Mouse (Mus musculus): Measurements from ENCODE around the gene Cdk5rap2. TPM values are rescaled to one million over a fixed set of nuclear protein-coding genes. Genes with fewer than 3 reads are reported as not detected.
A peak's percentile ranks its signal among the peaks of the same experiment; 100 is the strongest.

The Cdk5rap2 gene
- polyA plus RNA-seq, 1 experiment from 2014 or later = 5.8 TPM

DNA sequence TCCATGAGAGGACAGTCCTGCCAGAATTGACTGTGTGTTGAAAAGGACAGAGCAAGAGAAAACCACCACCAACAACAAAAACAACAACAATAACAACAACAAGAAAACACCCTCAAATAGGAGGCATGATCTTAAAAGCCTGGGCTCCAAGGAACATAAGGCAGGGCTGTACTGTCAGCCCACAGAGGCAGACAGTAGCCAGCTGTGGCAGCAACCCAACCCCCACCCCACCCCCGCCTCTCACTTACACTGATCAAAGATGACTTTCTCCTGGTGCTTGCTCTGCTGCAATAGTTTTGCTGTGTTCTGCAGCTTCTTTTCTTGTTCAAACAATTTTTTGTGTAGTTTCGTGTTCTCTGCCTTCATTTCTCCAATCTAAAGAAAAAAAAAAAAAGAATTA, 181.9 kb downstream of the Cdk5rap2 start:
- Histone ChIP-seq H3K27me3 (no peaks in the 10 kb centered on the region), H3K4me1 (replicated peaks) (no peaks in the 10 kb centered on the region), H3K4me2 (no peak overlapping the region), H3K9ac (no peak overlapping the region), H3K27ac (replicated peaks) (no peak overlapping the region), H3K9me3 (replicated peaks) (no peaks in the 10 kb centered on the region), H3K36me3 (replicated peaks) (peaks cover 30% of the 10 kb centered on the region), H3K4me3 (replicated peaks) (no peak overlapping the region)
- 55% methylated on average over 2 of the region's 2 CpGs for WGBS (ENCODE audit: insufficient replicate concordance)
- no peak for ATAC-seq (ENCODE audit: insufficient read depth)

GRCm38 (mm10) chr4:70227667-70228066, 182.6 kb downstream of the Cdk5rap2 start:
- H3K9ac ChIP-seq = no peak overlapping the region
- H3K4me2 ChIP-seq = no peak overlapping the region
- H3K27me3 ChIP-seq = no peaks in the 10 kb centered on the region
- H3K36me3 ChIP-seq (replicated peaks) = peaks cover 36% of the 10 kb centered on the region
- ATAC-seq (ENCODE audit: insufficient read depth) = no peak
- no peak overlapping the region for H3K4me3 ChIP-seq (replicated peaks)
- H3K27ac ChIP-seq (replicated peaks) = no peak overlapping the region
- WGBS (ENCODE audit: insufficient replicate concordance) = 79% methylated on average over 3 of the region's 3 CpGs
- H3K9me3 ChIP-seq (replicated peaks) = no peaks in the 10 kb centered on the region
- no peaks in the 10 kb centered on the region for H3K4me1 ChIP-seq (replicated peaks)

- Histone ChIP-seq H3K9me3 (replicated peaks) (no peaks in the 10 kb centered on the region), H3K4me1 (replicated peaks) (peaks cover 6% of the 10 kb centered on the region; the same call in 1 of the 2 replicates), H3K27ac (replicated peaks) (no peak overlapping the region), H3K4me3 (replicated peaks) (no peak overlapping the region), H3K9ac (no peak overlapping the region), H3K27me3 (no peaks in the 10 kb centered on the region), H3K4me2 (no peak overlapping the region), H3K36me3 (replicated peaks) (peaks cover 44% of the 10 kb centered on the region)
- WGBS (ENCODE audit: insufficient replicate concordance) = 75% methylated on average over 2 of the region's 2 CpGs
- ATAC-seq (ENCODE audit: insufficient read depth) = no peak
Measured at GRCm38 (mm10) chr4:70224503-70224902, 185.7 kb downstream of the Cdk5rap2 start.

- ATAC-seq (ENCODE audit: insufficient read depth) = no peak
- WGBS (ENCODE audit: insufficient replicate concordance) = 60% methylated on average over 3 of the region's 3 CpGs
- Histone ChIP-seq H3K4me1 (replicated peaks) (peaks cover 6% of the 10 kb centered on the region; the same call in 1 of the 2 replicates), H3K9me3 (replicated peaks) (no peaks in the 10 kb centered on the region), H3K27ac (replicated peaks) (no peak overlapping the region), H3K4me2 (no peak overlapping the region), H3K4me3 (replicated peaks) (no peak overlapping the region), H3K27me3 (no peaks in the 10 kb centered on the region), H3K36me3 (replicated peaks) (peaks cover 31% of the 10 kb centered on the region), H3K9ac (no peak overlapping the region)
Measured at GRCm38 (mm10) chr4:70221878-70222277, 188.4 kb downstream of the Cdk5rap2 start.

DNA sequence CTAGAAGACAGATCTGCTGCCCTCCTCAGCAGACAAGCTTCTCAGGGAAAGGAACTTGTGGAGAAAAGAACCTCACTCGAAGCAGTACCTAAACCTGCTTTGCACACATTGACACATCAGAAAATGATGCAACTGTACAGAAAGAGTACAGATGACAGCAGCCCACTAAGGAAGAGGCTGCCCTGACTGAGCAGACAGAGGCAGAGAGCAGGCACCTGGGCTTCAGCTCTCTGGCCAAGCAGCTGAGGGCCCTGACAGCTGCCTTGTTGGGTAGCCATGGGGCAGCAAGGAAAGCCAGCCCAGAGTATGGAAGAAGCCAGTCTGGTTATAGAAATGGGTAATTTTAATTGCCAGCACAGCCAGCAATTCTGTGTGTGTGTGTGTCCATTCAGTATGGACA, 188.9 kb downstream of the Cdk5rap2 start:
- no peak overlapping the region for H3K4me3 ChIP-seq (replicated peaks)
- peaks cover 6% of the 10 kb centered on the region; the same call in 1 of the 2 replicates for H3K4me1 ChIP-seq (replicated peaks)
- H3K9ac ChIP-seq = no peak overlapping the region
- peaks cover 31% of the 10 kb centered on the region for H3K36me3 ChIP-seq (replicated peaks)
- WGBS (ENCODE audit: insufficient replicate concordance) = 63% methylated on average over 1 of the region's 1 CpGs
- no peak overlapping the region for H3K27ac ChIP-seq (replicated peaks)
- no peak for ATAC-seq (ENCODE audit: insufficient read depth)
- no peak overlapping the region for H3K4me2 ChIP-seq
- H3K9me3 ChIP-seq (replicated peaks) = no peaks in the 10 kb centered on the region
- H3K27me3 ChIP-seq = no peaks in the 10 kb centered on the region

DNA sequence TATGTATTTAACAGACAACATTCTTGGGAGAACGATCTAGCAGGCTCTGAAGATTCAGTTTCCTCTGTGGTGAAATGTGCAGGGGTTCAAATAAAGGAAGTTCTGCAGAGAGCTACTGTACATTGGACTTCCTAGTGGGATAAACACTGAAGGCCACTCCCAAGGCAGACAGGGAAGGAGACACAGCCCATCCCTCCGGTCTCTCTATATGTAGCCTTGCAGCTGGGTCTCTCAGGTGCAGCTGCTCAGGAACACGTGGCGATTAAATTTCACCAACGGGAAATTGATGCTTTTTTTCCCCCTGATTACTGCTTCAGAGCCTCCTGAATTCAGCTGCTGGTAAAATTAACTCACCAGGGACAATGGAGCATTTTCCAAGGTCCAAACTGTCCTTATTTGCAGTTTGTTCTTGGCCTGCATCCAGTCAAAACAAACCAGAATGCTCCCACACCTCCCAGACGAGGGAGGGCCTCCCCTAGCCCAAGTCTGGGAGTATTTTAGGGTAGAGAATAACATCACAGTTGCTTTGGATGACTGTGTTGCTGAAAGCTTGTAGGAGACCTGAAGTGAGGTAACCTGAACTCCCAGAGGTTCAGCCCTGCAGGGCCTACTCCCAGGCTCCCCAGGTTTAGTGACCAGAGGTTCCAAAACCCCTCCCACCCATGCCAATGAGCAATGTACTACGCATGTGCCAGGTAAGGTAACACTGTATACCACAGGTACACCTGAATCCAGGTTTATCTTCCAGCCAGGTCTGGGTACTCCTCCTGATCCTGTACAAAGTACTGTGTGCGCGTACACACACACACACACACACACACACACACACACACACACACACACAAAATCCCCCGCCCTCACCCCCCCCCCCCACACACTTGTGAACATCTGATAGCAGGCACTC, 189.7 kb downstream of the Cdk5rap2 start:
- ATAC-seq (ENCODE audit: insufficient read depth) = peak; percentile 36
- peaks cover 26% of the 10 kb centered on the region for H3K36me3 ChIP-seq (replicated peaks)
- H3K4me1 ChIP-seq (replicated peaks) = peaks cover 6% of the 10 kb centered on the region; the same call in 1 of the 2 replicates
- H3K9ac ChIP-seq = no peak overlapping the region
- WGBS (ENCODE audit: insufficient replicate concordance) = 59% methylated on average over 10 of the region's 10 CpGs
- H3K9me3 ChIP-seq (replicated peaks) = no peaks in the 10 kb centered on the region
- H3K4me2 ChIP-seq = no peak overlapping the region
- H3K27me3 ChIP-seq = no peaks in the 10 kb centered on the region
- H3K27ac ChIP-seq (replicated peaks) = no peak overlapping the region
- H3K4me3 ChIP-seq (replicated peaks) = no peak overlapping the region

DNA sequence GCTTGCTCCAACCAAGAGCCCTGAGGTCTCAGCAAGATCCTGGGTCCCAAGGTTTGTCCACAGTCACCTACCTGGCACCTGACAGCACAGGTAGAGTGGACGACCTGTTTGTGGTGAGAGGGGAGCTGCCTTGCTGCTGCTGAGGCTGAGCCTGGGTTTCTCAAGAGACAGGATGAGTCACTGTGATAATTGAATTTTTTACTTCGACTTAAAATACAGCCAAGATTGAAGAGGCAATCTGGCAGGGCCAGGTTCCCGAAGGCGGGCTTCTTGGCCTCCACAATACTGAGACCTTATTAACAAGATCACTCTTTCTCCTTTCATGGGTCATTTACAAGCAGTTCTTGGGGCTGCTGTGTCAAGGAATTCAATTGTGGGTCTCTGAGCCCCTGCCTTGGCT, 190.5 kb downstream of the Cdk5rap2 start:
- peaks cover 6% of the 10 kb centered on the region; the same call in 1 of the 2 replicates for H3K4me1 ChIP-seq (replicated peaks)
- no peak overlapping the region for H3K27ac ChIP-seq (replicated peaks)
- H3K36me3 ChIP-seq (replicated peaks) = peaks cover 26% of the 10 kb centered on the region
- WGBS (ENCODE audit: insufficient replicate concordance) = 57% methylated on average over 4 of the region's 4 CpGs
- H3K4me3 ChIP-seq (replicated peaks) = no peak overlapping the region
- no peaks in the 10 kb centered on the region for H3K9me3 ChIP-seq (replicated peaks)
- no peak overlapping the region for H3K4me2 ChIP-seq
- no peak overlapping the region for H3K9ac ChIP-seq
- ATAC-seq (ENCODE audit: insufficient read depth) = no peak
- H3K27me3 ChIP-seq = no peaks in the 10 kb centered on the region

- WGBS (ENCODE audit: insufficient replicate concordance) = 62% methylated on average over 2 of the region's 2 CpGs
- Histone ChIP-seq H3K27me3 (no peaks in the 10 kb centered on the region), H3K27ac (replicated peaks) (no peak overlapping the region), H3K36me3 (replicated peaks) (no peaks in the 10 kb centered on the region), H3K9me3 (replicated peaks) (no peaks in the 10 kb centered on the region), H3K4me1 (replicated peaks) (no peaks in the 10 kb centered on the region), H3K9ac (no peak overlapping the region), H3K4me2 (no peak overlapping the region), H3K4me3 (replicated peaks) (no peak overlapping the region)
- ATAC-seq (ENCODE audit: insufficient read depth) = no peak
Measured at GRCm38 (mm10) chr4:70185971-70186370, 224.3 kb downstream of the Cdk5rap2 start.

Other genes starting within 250 kb of the Cdk5rap2 start
- gene Megf9, start 124.6 kb upstream of the Cdk5rap2 start, polyA plus RNA-seq (2015; fragmentation: Nextera tagmentation; extraction: Ambion mirVana) = 4.4 and 4.7 TPM in 2 replicates